In the genomic region with DNA sequence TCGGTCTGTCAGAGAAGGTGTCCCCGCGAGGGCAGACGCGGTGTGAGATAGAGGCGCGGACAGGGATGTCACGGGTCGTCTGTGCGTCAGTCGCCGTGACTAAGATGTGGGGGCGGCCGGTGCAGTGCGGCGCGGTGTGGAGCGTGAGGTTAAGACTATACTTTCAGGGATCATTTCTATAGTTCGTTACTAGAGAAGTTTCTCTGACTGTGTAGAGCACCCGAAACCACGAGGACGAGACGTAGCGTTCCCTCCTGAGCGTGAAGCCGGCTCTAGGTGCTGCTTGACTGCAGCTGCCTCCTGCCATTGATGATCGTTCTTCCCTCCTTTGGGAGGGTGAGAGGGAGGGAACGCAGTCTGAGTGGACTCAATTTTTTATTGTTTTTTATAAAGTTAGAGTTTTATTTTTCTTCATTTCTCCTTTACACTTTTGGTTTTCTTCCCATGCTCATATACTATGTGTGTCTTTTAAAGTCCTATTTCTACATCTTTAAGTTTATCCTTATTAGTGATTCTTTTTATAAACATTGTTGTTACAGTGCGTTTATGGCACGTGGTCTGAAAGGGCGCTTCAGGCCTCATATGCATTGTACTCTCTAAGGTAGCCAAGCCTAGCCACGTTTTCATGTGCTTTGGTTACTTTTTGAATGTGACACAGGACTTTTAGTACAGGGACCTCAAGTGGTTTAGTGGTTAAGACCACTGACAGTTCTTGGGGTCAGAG, we compare ENCODE assay signal across 7 mouse cellular contexts. TPM values are rescaled to one million over a fixed set of nuclear protein-coding genes. Genes with fewer than 3 reads are reported as not detected.
DNase-seq lines count a peak whose midpoint lies in the region; ATAC-seq lines count a peak whose summit lies in the region.
"Not testable (repeated sequence)": the region's sequence is repeated elsewhere in the genome, so short reads cannot be mapped to it uniquely, and the experiment has no call there.

No protein-coding gene starts in this region.

- not testable (repeated sequence) for H3K4me2 ChIP-seq in intestine, embryonic 14.5 days (ENCODE audit: low read length)

- H3K4me3 ChIP-seq in intestine, embryonic 14.5 days (ENCODE audit: low read depth, low read length) = not testable (repeated sequence)
- H3K4me3 ChIP-seq in megakaryocyte, embryonic 14.5 days (replicated peaks) = peak overlapping the region; percentile 85

- peak; percentile 88 for DNase-seq in embryo, embryonic 11 days
- DNase-seq in gonadal fat pad, adult 2 months (ENCODE audit: low read depth) = peak; percentile 69
- peak; percentile 74 for DNase-seq in intestine, embryonic 14.5 days (ENCODE audit: low spot score)
- peak; percentile 29 to 88 for DNase-seq in left cerebral cortex, postnatal 25 days (ENCODE audit: low spot score in 2 of 2)
- peak; percentile 59 for DNase-seq in retina, postnatal 7 days (ENCODE audit: low read depth, low spot score)

- H3K36me3 ChIP-seq in intestine, embryonic 14.5 days (ENCODE audit: control insufficient read depth, insufficient read depth, low read length); megakaryocyte, embryonic 14.5 days (replicated peaks; ENCODE audit: low read length): not testable (repeated sequence)

- not testable (repeated sequence) for H3K9me3 ChIP-seq in intestine, embryonic 14.5 days (ENCODE audit: control insufficient read depth, low read length); megakaryocyte, embryonic 14.5 days

- peak overlapping the region; percentile 55 for H3K27ac ChIP-seq in intestine, embryonic 14.5 days (ENCODE audit: low read depth)

- H3K9ac ChIP-seq in intestine, embryonic 14.5 days (ENCODE audit: low read length) = not testable (repeated sequence)

- WGBS in intestine, embryonic 14.5 days = under 1% methylated on average over 6 of the region's 32 CpGs

- intact Hi-C loops in left cerebral cortex, postnatal 25 days (cut with DNase I) = not testable (repeated sequence)

- not testable (repeated sequence) for H3K4me1 ChIP-seq in intestine, embryonic 14.5 days (replicated peaks; ENCODE audit: control insufficient read depth, insufficient read depth, low read length)
- peaks cover 38% of the 10 kb centered on the region for H3K4me1 ChIP-seq in megakaryocyte, embryonic 14.5 days

- not testable (repeated sequence) for H3K27me3 ChIP-seq in intestine, embryonic 14.5 days (replicated peaks; ENCODE audit: control insufficient read depth, insufficient read depth, low read length); megakaryocyte, embryonic 14.5 days (replicated peaks)

- ATAC-seq in activated CD4-positive, CD25-positive, alpha-beta regulatory T cell, adult 4 months = peak; percentile 75
- ATAC-seq in intestine, embryonic 14.5 days (replicated peaks; ENCODE audit: low FRiP score, low TSS enrichment, low read depth) = peak; percentile 96

RNA-seq across cellular contexts. Expression of a gene that starts 43.8 kb away (rescaled TPM):
- polyA plus RNA-seq in activated CD4-positive, CD25-positive, alpha-beta regulatory T cell, adult 4 months (2017; shearing (Covaris generic)) = under 1 TPM; 0.22 to 0.58 TPM
- 0.38 and 0.62 TPM in 2 replicates for polyA plus RNA-seq in gonadal fat pad, adult 2 months (2012; rRNA removed)
- polyA plus RNA-seq in intestine, embryonic 14.5 days (2014; fragmentation: Nextera tagmentation; extraction: Ambion mirVana) = 0.65 and 1.4 TPM in 2 replicates
- under 1 TPM; 0.25 to 0.32 TPM for total RNA-seq in left cerebral cortex, postnatal 25 days (2021)
- not detected in 2 replicates for polyA plus RNA-seq in megakaryocyte, embryonic 14.5 days (2012; ENCODE audit: insufficient read depth, low replicate concordance)

RNA-seq across cellular contexts. Expression of a gene that starts 43.9 kb away (rescaled TPM):
- 1 to 10 TPM; 1.2 to 1.6 TPM for polyA plus RNA-seq in activated CD4-positive, CD25-positive, alpha-beta regulatory T cell, adult 4 months (2017; shearing (Covaris generic))
- polyA plus RNA-seq in gonadal fat pad, adult 2 months (2012; rRNA removed) = 0.66 and 1.1 TPM in 2 replicates
- polyA plus RNA-seq in intestine, embryonic 14.5 days (2014; fragmentation: Nextera tagmentation; extraction: Ambion mirVana) = 6.8 and 8.1 TPM in 2 replicates
- 1 to 10 TPM; 4.1 TPM for total RNA-seq in left cerebral cortex, postnatal 25 days (2021)
- polyA plus RNA-seq in megakaryocyte, embryonic 14.5 days (2012; ENCODE audit: insufficient read depth, low replicate concordance) = 0.22 TPM in 1 of 2 replicates, not detected in the other
